In the genomic region with DNA sequence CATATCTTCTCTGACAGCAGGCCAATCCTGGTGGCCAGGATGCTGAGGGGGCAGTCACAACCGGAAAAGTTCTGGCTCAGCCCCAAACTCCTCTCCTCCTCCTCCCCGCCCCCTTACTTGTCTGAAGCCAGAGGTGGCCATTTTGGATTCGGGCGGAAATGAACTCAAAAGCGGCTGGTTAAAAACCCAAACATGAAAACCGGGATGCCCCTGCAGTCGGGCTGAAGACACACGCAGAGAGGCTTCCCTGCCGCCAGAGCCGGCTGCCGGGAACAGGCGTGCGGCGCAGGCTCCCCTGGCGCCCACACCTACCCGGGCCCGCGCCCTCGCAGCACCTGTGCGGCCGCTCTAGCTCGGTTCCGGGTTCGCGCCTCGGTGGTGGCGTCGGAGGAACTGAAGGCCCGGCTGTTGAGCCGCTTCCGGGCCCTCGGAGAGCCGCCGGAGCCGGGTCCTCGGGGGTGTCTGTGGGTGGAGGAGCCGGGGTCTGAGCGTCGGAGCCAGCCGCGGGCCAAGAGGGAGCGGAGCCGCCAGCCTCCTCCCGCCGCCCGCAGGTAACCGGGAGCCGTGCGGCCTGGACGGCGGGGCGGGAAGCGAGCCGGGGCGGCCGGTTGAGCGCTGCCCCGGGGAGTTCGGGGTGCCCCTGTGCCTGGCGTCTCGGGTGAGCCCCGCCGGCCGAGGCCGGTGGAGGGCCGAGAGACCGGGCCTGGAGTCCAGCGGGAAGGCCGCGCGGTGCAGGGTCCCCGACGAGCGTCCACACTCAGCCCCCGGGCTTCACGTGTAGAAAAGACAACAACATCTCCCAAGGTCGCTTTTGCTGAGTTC, we compare ENCODE assay signal across 1 mouse cellular context.
TF ChIP-seq lines count a peak whose summit lies in the region.

No protein-coding gene starts in this region.

TF ChIP-seq in C2C12, 6 proteins besides CTCF, POLR2A, EP300 and RAD21 (continued from another document):
- TF ChIP-seq MAX (IDR thresholded peaks at IDR 0.05): no peak
TF ChIP-seq in C2C12: peak in this region for 0.
